Mouse (Mus musculus) B cell, adult 2 months (primary cell): ENCODE results near the gene Tff1.

ENCODE experiments used
- DNase-seq, 2 experiments: peaks; one replicate each; pipeline ENCODE4 v3.0.0; 2022

The Tff1 gene

GRCm38 (mm10) chr17:31152966-31153499 is 12.0 kb downstream of the Tff1 start:
- DNase-seq = no peak

- DNase-seq = no peak
These were observed 12.6 kb downstream of the Tff1 start for GRCm38 (mm10) chr17:31152512-31152911.

- no peak for DNase-seq
These were observed 19.1 kb downstream of the Tff1 start for GRCm38 (mm10) chr17:31145998-31146397.

- DNase-seq = no peak
These were observed 20.7 kb downstream of the Tff1 start, which contains the start of gene Tff2 for GRCm38 (mm10) chr17:31144040-31145037. TSS of gene Tff2 (minus strand) at chr17:31144282.

- no peak for DNase-seq
These were observed 23.0 kb downstream of the Tff1 start for GRCm38 (mm10) chr17:31142116-31142515.

GRCm38 (mm10) chr17:31138398-31138797 is 26.7 kb downstream of the Tff1 start:
- DNase-seq = peak; percentile 71 to 76

- no peak for DNase-seq
These were observed 28.3 kb downstream of the Tff1 start for GRCm38 (mm10) chr17:31136821-31137220.

GRCm38 (mm10) chr17:31136291-31136690 is 28.8 kb downstream of the Tff1 start:
- no peak for DNase-seq

- no peak for DNase-seq
These were observed 30.2 kb downstream of the Tff1 start for GRCm38 (mm10) chr17:31134913-31135312.

- no peak for DNase-seq
These were observed 31.3 kb downstream of the Tff1 start for GRCm38 (mm10) chr17:31133776-31134175.

GRCm38 (mm10) chr17:31131269-31131821 is 33.7 kb downstream of the Tff1 start:
- DNase-seq = no peak

GRCm38 (mm10) chr17:31129452-31129851 is 35.6 kb downstream of the Tff1 start, which contains the start of gene Tff3:
TSS of gene Tff3 (minus strand) at chr17:31129646.
- DNase-seq = no peak

GRCm38 (mm10) chr17:31128708-31129318 is 36.3 kb downstream of the Tff1 start:
- no peak for DNase-seq

GRCm38 (mm10) chr17:31125548-31126266 is 39.4 kb downstream of the Tff1 start:
- no peak for DNase-seq

- DNase-seq = peak; percentile 74 to 75
These were observed 43.1 kb downstream of the Tff1 start for GRCm38 (mm10) chr17:31121975-31122374.

- DNase-seq = peak; percentile 84 to 85
These were observed 45.6 kb downstream of the Tff1 start for GRCm38 (mm10) chr17:31119429-31119828.

- no peak for DNase-seq
These were observed 47.1 kb downstream of the Tff1 start for GRCm38 (mm10) chr17:31117946-31118345.

GRCm38 (mm10) chr17:31116063-31116462 is 49.0 kb downstream of the Tff1 start:
- DNase-seq = no peak

GRCm38 (mm10) chr17:31113191-31113856 is 51.8 kb downstream of the Tff1 start:
- no peak for DNase-seq
